Mouse (Mus musculus): ENCODE results near the gene Slc16a1. TPM values are rescaled to one million over a fixed set of nuclear protein-coding genes. Genes with fewer than 3 reads are reported as not detected.

Gene Slc16a1
- polyA plus RNA-seq, 1 experiment, result 18.6 TPM

- Histone ChIP-seq H3K27me3 (ENCODE audit: control insufficient read depth) (no peaks in the 10 kb centered on the region), H3K4me1 (ENCODE audit: control insufficient read depth) (peaks cover 71% of the 10 kb centered on the region), H3K4me3 (replicated peaks) (peak overlapping the region; percentile 100), H3K9me3 (ENCODE audit: control insufficient read depth, low read length) (no peaks in the 10 kb centered on the region), H3K36me3 (ENCODE audit: control insufficient read depth) (peaks cover 59% of the 10 kb centered on the region)
- no peak for TF ChIP-seq TAL1 (IDR thresholded peaks at IDR 0.05; ENCODE audit: low read length)
- TF ChIP-seq GATA1 (IDR thresholded peaks at IDR 0.05; ENCODE audit: low read length), result no peak
Measured at GRCm38 (mm10) chr3:104637427-104638402, 753 bp upstream of the Slc16a1 start.

- TF ChIP-seq GATA1 (IDR thresholded peaks at IDR 0.05; ENCODE audit: low read length), result no peak
- no peak for TF ChIP-seq TAL1 (IDR thresholded peaks at IDR 0.05; ENCODE audit: low read length)
- no peaks in the 10 kb centered on the region for H3K9me3 ChIP-seq (ENCODE audit: control insufficient read depth, low read length)
- peak overlapping the region; percentile 100 for H3K4me3 ChIP-seq (replicated peaks)
- H3K36me3 ChIP-seq (ENCODE audit: control insufficient read depth), result peaks cover 66% of the 10 kb centered on the region
- peaks cover 71% of the 10 kb centered on the region for H3K4me1 ChIP-seq (ENCODE audit: control insufficient read depth)
- no peaks in the 10 kb centered on the region for H3K27me3 ChIP-seq (ENCODE audit: control insufficient read depth)
Measured at GRCm38 (mm10) chr3:104638932-104639748, 672 bp downstream of the Slc16a1 start.

GRCm38 (mm10) chr3:104639749-104640368 is 1.4 kb downstream of the Slc16a1 start:
- no peaks in the 10 kb centered on the region for H3K9me3 ChIP-seq (ENCODE audit: control insufficient read depth, low read length)
- TF ChIP-seq TAL1 (IDR thresholded peaks at IDR 0.05; ENCODE audit: low read length), result no peak
- no peak for TF ChIP-seq GATA1 (IDR thresholded peaks at IDR 0.05; ENCODE audit: low read length)
- peaks cover 71% of the 10 kb centered on the region for H3K4me1 ChIP-seq (ENCODE audit: control insufficient read depth)
- H3K4me3 ChIP-seq (replicated peaks), result peak overlapping the region; percentile 100
- H3K36me3 ChIP-seq (ENCODE audit: control insufficient read depth), result peaks cover 65% of the 10 kb centered on the region
- no peaks in the 10 kb centered on the region for H3K27me3 ChIP-seq (ENCODE audit: control insufficient read depth)

GRCm38 (mm10) chr3:104640855-104641254 is 2.4 kb downstream of the Slc16a1 start:
- peak overlapping the region; percentile 100 for H3K4me3 ChIP-seq (replicated peaks)
- H3K4me1 ChIP-seq (ENCODE audit: control insufficient read depth), result peaks cover 73% of the 10 kb centered on the region

GRCm38 (mm10) chr3:104641313-104641712 is 2.8 kb downstream of the Slc16a1 start:
- Histone ChIP-seq H3K4me3 (replicated peaks) (peak overlapping the region; percentile 100), H3K36me3 (ENCODE audit: control insufficient read depth) (peaks cover 68% of the 10 kb centered on the region), H3K9me3 (ENCODE audit: control insufficient read depth, low read length) (no peaks in the 10 kb centered on the region), H3K4me1 (ENCODE audit: control insufficient read depth) (peaks cover 74% of the 10 kb centered on the region), H3K27me3 (ENCODE audit: control insufficient read depth) (no peaks in the 10 kb centered on the region)
- peak; percentile 7; the same call in 1 of the 2 replicates for TF ChIP-seq GATA1 (IDR thresholded peaks at IDR 0.05; ENCODE audit: low read length)
- TF ChIP-seq TAL1 (IDR thresholded peaks at IDR 0.05; ENCODE audit: low read length), result no peak

More at GRCm38 (mm10) chr3:104640855-104641254, 2.4 kb downstream of the Slc16a1 start:
- Histone ChIP-seq H3K36me3 (ENCODE audit: control insufficient read depth) (peaks cover 66% of the 10 kb centered on the region), H3K27me3 (ENCODE audit: control insufficient read depth) (no peaks in the 10 kb centered on the region), H3K9me3 (ENCODE audit: control insufficient read depth, low read length) (no peaks in the 10 kb centered on the region)
- TF ChIP-seq GATA1 (IDR thresholded peaks at IDR 0.05; ENCODE audit: low read length) (no peak), TAL1 (IDR thresholded peaks at IDR 0.05; ENCODE audit: low read length) (no peak)

- Histone ChIP-seq H3K4me1 (ENCODE audit: control insufficient read depth) (peaks cover 75% of the 10 kb centered on the region), H3K27me3 (ENCODE audit: control insufficient read depth) (no peaks in the 10 kb centered on the region), H3K4me3 (replicated peaks) (peak overlapping the region; percentile 100), H3K9me3 (ENCODE audit: control insufficient read depth, low read length) (no peaks in the 10 kb centered on the region), H3K36me3 (ENCODE audit: control insufficient read depth) (peaks cover 79% of the 10 kb centered on the region)
- TF ChIP-seq TAL1 (IDR thresholded peaks at IDR 0.05; ENCODE audit: low read length) (no peak), GATA1 (IDR thresholded peaks at IDR 0.05; ENCODE audit: low read length) (no peak; the same call in 1 of the 2 replicates)
Measured at GRCm38 (mm10) chr3:104643113-104643512, 4.6 kb downstream of the Slc16a1 start.

GRCm38 (mm10) chr3:104643810-104644270 is 5.4 kb downstream of the Slc16a1 start:
- H3K4me3 ChIP-seq (replicated peaks), result peak overlapping the region; percentile 16

GRCm38 (mm10) chr3:104644371-104644770 is 5.9 kb downstream of the Slc16a1 start:
- H3K9me3 ChIP-seq (ENCODE audit: control insufficient read depth, low read length), result no peaks in the 10 kb centered on the region
- peaks cover 89% of the 10 kb centered on the region for H3K36me3 ChIP-seq (ENCODE audit: control insufficient read depth)
- H3K27me3 ChIP-seq (ENCODE audit: control insufficient read depth), result no peaks in the 10 kb centered on the region
- H3K4me3 ChIP-seq (replicated peaks), result peak overlapping the region; percentile 42
- TF ChIP-seq GATA1 (IDR thresholded peaks at IDR 0.05; ENCODE audit: low read length) (no peak), TAL1 (IDR thresholded peaks at IDR 0.05; ENCODE audit: low read length) (no peak)
- peaks cover 80% of the 10 kb centered on the region for H3K4me1 ChIP-seq (ENCODE audit: control insufficient read depth)

More at GRCm38 (mm10) chr3:104643810-104644270, 5.4 kb downstream of the Slc16a1 start:
- H3K36me3 ChIP-seq (ENCODE audit: control insufficient read depth), result peaks cover 86% of the 10 kb centered on the region
- peaks cover 80% of the 10 kb centered on the region for H3K4me1 ChIP-seq (ENCODE audit: control insufficient read depth)
- H3K27me3 ChIP-seq (ENCODE audit: control insufficient read depth), result no peaks in the 10 kb centered on the region
- no peak for TF ChIP-seq GATA1 (IDR thresholded peaks at IDR 0.05; ENCODE audit: low read length)
- TF ChIP-seq TAL1 (IDR thresholded peaks at IDR 0.05; ENCODE audit: low read length), result no peak
- no peaks in the 10 kb centered on the region for H3K9me3 ChIP-seq (ENCODE audit: control insufficient read depth, low read length)
